ENCODE assay signal across 9 mouse cellular contexts in genomic region chr13:64400801-64401361, GRCm38 (mm10). TPM values are rescaled to one million over a fixed set of nuclear protein-coding genes. Genes with fewer than 3 reads are reported as not detected.
DNase-seq lines count a peak whose midpoint lies in the region; ATAC-seq lines count a peak whose summit lies in the region.
"Had no signal": no experiment of that assay in that cellular context is flagged by ENCODE, and none has a peak within 500 bp of the region (broad histone marks: within the 10 kb centered on the region; RNA-seq: fewer than 3 reads in every experiment).

No protein-coding gene starts in this region.

- H3K4me3 ChIP-seq in heart, embryonic 11.5 days (ENCODE audit: low read depth, low read length): no peak overlapping the region
- no peak overlapping the region for H3K4me3 ChIP-seq in limb, embryonic 13.5 days

- H3K9me3 ChIP-seq in heart, embryonic 11.5 days (replicated peaks; ENCODE audit: control insufficient read depth, low read length): no peaks in the 10 kb centered on the region
- no peaks in the 10 kb centered on the region for H3K9me3 ChIP-seq in limb, embryonic 13.5 days
- H3K9me3 ChIP-seq: G1E had no signal

- peaks cover 2% of the 10 kb centered on the region; the same call in 1 of the 2 replicates for H3K4me1 ChIP-seq in heart, embryonic 11.5 days (ENCODE audit: control insufficient read depth, insufficient read depth, low read length)
- H3K4me1 ChIP-seq in limb, embryonic 13.5 days: peaks cover 9% of the 10 kb centered on the region

- H3K27ac ChIP-seq in heart, embryonic 11.5 days (ENCODE audit: low read depth, low read length): peak overlapping the region; percentile 58; the same call in 1 of the 2 replicates
- peak overlapping the region; percentile 23; the same call in 1 of the 2 replicates for H3K27ac ChIP-seq in limb, embryonic 13.5 days

- ATAC-seq in heart, embryonic 11.5 days (replicated peaks; ENCODE audit: insufficient number of reproducible peaks, low FRiP score, low TSS enrichment): no peak; the same call in 1 of the 2 replicates
- ATAC-seq in limb, embryonic 13.5 days (ENCODE audit: low FRiP score, low read depth): peak; percentile 66

- WGBS in heart, embryonic 11.5 days (ENCODE audit: insufficient replicate concordance): 43% methylated on average over 7 of the region's 7 CpGs
- 41% methylated on average over 7 of the region's 7 CpGs for WGBS in limb, embryonic 13.5 days

- no peak overlapping the region; the same call in 1 of the 2 replicates for H3K4me2 ChIP-seq in heart, embryonic 11.5 days
- H3K4me2 ChIP-seq in limb, embryonic 13.5 days (replicated peaks): peak overlapping the region; percentile 22; the same call in 1 of the 2 replicates

- no peak overlapping the region for H3K9ac ChIP-seq in heart, embryonic 11.5 days (ENCODE audit: low read depth, low read length)
- no peak overlapping the region for H3K9ac ChIP-seq in limb, embryonic 13.5 days

- no peaks in the 10 kb centered on the region for H3K36me3 ChIP-seq in heart, embryonic 11.5 days (ENCODE audit: control insufficient read depth, insufficient read depth, low read length)
- no peaks in the 10 kb centered on the region for H3K36me3 ChIP-seq in limb, embryonic 13.5 days
- H3K36me3 ChIP-seq: G1E had no signal

- no peaks in the 10 kb centered on the region for H3K27me3 ChIP-seq in heart, embryonic 11.5 days (ENCODE audit: control insufficient read depth, insufficient read depth, low read length)
- no peaks in the 10 kb centered on the region for H3K27me3 ChIP-seq in limb, embryonic 13.5 days

- peak; percentile 3 for DNase-seq in frontal cortex, postnatal 36 days (ENCODE audit: low spot score in 2 of 2)
- DNase-seq in frontal cortex, adult 2 months (ENCODE audit: extremely low spot score in 1 of 2, low spot score in 1 of 2): no peak
- peak; percentile 11 for DNase-seq in brain, adult 2 months (ENCODE audit: low read depth, low spot score)
- DNase-seq in cerebellum, adult 9-10 months: no peak
- DNase-seq in right cerebral cortex, adult 2 months (ENCODE audit: low spot score in 2 of 2): no peak
- no peak for DNase-seq in yolk sac, embryonic 10.5 days (ENCODE audit: low spot score)

RNA-seq across cellular contexts. Expression of gene Ctsl, which starts 30.2 kb away (rescaled TPM):
- 141 and 143 TPM in 2 replicates for polyA plus RNA-seq in frontal cortex, adult 2 months (2012; rRNA removed)
- polyA plus RNA-seq in heart, embryonic 11.5 days (2014; fragmentation: Nextera tagmentation; extraction: Ambion mirVana): 296 and 339 TPM in 2 replicates
- 205 and 206 TPM in 2 replicates for polyA plus RNA-seq in limb, embryonic 13.5 days (2015; fragmentation: Nextera tagmentation; extraction: Ambion mirVana)

RNA-seq across cellular contexts. Expression of gene Cdk20, which starts 31.2 kb away (rescaled TPM):
- 16.5 and 16.9 TPM in 2 replicates for polyA plus RNA-seq in frontal cortex, adult 2 months (2012; rRNA removed)
- polyA plus RNA-seq in heart, embryonic 11.5 days (2014; fragmentation: Nextera tagmentation; extraction: Ambion mirVana): 4.4 and 4.7 TPM in 2 replicates
- 16.7 and 17.3 TPM in 2 replicates for polyA plus RNA-seq in limb, embryonic 13.5 days (2015; fragmentation: Nextera tagmentation; extraction: Ambion mirVana)

Comparison
In these comparisons a context has a peak if more than half of its experiments do, and no peak if none do; other contexts are left out.
1. DNase-seq: peak in frontal cortex, postnatal 36 days (2 of 2) and brain, adult 2 months (single experiment); none in frontal cortex, adult 2 months (0 of 2), cerebellum, adult 9-10 months (single experiment), right cerebral cortex, adult 2 months (0 of 2) and yolk sac, embryonic 10.5 days (single experiment).